Mouse (Mus musculus): Measurements from ENCODE around the gene Plk3. TPM values are rescaled to one million over a fixed set of nuclear protein-coding genes. Genes with fewer than 3 reads are reported as not detected.
"Not testable (repeated sequence)": the region's sequence is repeated elsewhere in the genome, so short reads cannot be mapped to it uniquely, and the experiment has no call there.

Plk3 gene
- 1 to 10 TPM; 8.7 to 9.2 TPM for total RNA-seq (2021)
- long read RNA-seq, transcript Plk3-201 (15 exons, 2,378 nt), result major isoform, 20 of 27 reads
- long read RNA-seq, partial matches to known transcripts, result 1 of 27 reads
- long read RNA-seq, other reads (novel, unspliced or antisense), result 6 of 27 reads

GRCm38 (mm10) chr4:117133817-117134600, at the start of gene Plk3:
Gene Plk3, minus strand, starts transcription at chr4:117133963.
- peak; percentile 95 to 99 for DNase-seq (ENCODE audit: low spot score in 2 of 2)

- not testable (repeated sequence) for DNase-seq (ENCODE audit: low spot score in 2 of 2)
Measured at GRCm38 (mm10) chr4:117182759-117183096, 49.0 kb upstream of the Plk3 start.

- DNase-seq (ENCODE audit: low spot score in 2 of 2), result peak; percentile 87 to 97
Measured at GRCm38 (mm10) chr4:117181863-117182758, 48.3 kb upstream of the Plk3 start, which contains the start of gene Kif2c. Gene Kif2c, minus strand, starts transcription at chr4:117182639.

GRCm38 (mm10) chr4:117169936-117170335, 36.2 kb upstream of the Plk3 start:
- no peak for DNase-seq (ENCODE audit: low spot score in 2 of 2)

GRCm38 (mm10) chr4:117161183-117161582, 27.4 kb upstream of the Plk3 start:
- no peak for DNase-seq (ENCODE audit: low spot score in 2 of 2)

- no peak for DNase-seq (ENCODE audit: low spot score in 2 of 2)
Measured at GRCm38 (mm10) chr4:117159666-117160065, 25.9 kb upstream of the Plk3 start.

- no peak for DNase-seq (ENCODE audit: low spot score in 2 of 2)
Measured at GRCm38 (mm10) chr4:117156372-117156771, 22.6 kb upstream of the Plk3 start.

GRCm38 (mm10) chr4:117155792-117156355, 22.1 kb upstream of the Plk3 start, which contains the start of gene Rps8:
Gene Rps8, minus strand, starts transcription at chr4:117156243.
- peak; percentile 86 to 90 for DNase-seq (ENCODE audit: low spot score in 2 of 2)

GRCm38 (mm10) chr4:117155020-117155791, 21.4 kb upstream of the Plk3 start:
- DNase-seq (ENCODE audit: low spot score in 2 of 2), result no peak

- no peak for DNase-seq (ENCODE audit: low spot score in 2 of 2)
Measured at GRCm38 (mm10) chr4:117152714-117153113, 19.0 kb upstream of the Plk3 start.

- DNase-seq (ENCODE audit: low spot score in 2 of 2), result no peak
Measured at GRCm38 (mm10) chr4:117151416-117151815, 17.7 kb upstream of the Plk3 start.

- no peak for DNase-seq (ENCODE audit: low spot score in 2 of 2)
Measured at GRCm38 (mm10) chr4:117150212-117150733, 16.5 kb upstream of the Plk3 start.

GRCm38 (mm10) chr4:117149291-117150211, 15.8 kb upstream of the Plk3 start:
- DNase-seq (ENCODE audit: low spot score in 2 of 2), result no peak

GRCm38 (mm10) chr4:117148815-117149214, 15.1 kb upstream of the Plk3 start:
- DNase-seq (ENCODE audit: low spot score in 2 of 2), result no peak

GRCm38 (mm10) chr4:117148047-117148713, 14.4 kb upstream of the Plk3 start:
- no peak for DNase-seq (ENCODE audit: low spot score in 2 of 2)

- peak; percentile 64 to 87 for DNase-seq (ENCODE audit: low spot score in 2 of 2)
Measured at GRCm38 (mm10) chr4:117146176-117146575, 12.4 kb upstream of the Plk3 start.

- no peak for DNase-seq (ENCODE audit: low spot score in 2 of 2)
Measured at GRCm38 (mm10) chr4:117145248-117145647, 11.5 kb upstream of the Plk3 start.

GRCm38 (mm10) chr4:117143023-117143422, 9.3 kb upstream of the Plk3 start:
- no peak for DNase-seq (ENCODE audit: low spot score in 2 of 2)

GRCm38 (mm10) chr4:117140613-117141012, 6.8 kb upstream of the Plk3 start:
- no peak for DNase-seq (ENCODE audit: low spot score in 2 of 2)

Measured in layer of hippocampus, adult 18-20 months (tissue).